Mouse (Mus musculus): ENCODE measurements around the gene Ranbp6. TPM values are rescaled to one million over a fixed set of nuclear protein-coding genes. Genes with fewer than 3 reads are reported as not detected.

Ranbp6 gene
- polyA plus RNA-seq, 1 experiment: 1.7 TPM

DNA sequence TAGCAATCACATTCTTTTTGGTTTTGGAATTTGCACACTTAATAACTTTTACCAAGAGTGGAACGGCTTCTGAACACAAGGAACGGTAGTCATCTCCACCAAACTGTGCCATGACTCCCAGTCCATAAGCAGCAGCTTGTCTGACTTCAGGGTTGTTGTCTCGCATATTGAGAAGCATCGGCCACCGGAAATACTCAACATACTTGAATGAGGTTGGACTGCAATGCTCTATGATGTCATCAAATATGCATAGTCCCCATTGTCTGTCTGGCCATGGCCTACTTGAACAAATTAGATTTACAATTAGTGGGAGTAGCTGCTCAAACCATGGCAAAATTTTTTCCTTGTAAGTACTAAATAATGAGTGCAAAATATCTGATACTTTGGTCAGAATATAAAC is 2.8 kb downstream of the Ranbp6 start:
- Histone ChIP-seq H3K27me3 (ENCODE audit: control insufficient read depth, insufficient read depth, low read length) (no peaks in the 10 kb centered on the region), H3K4me1 (ENCODE audit: control insufficient read depth, insufficient read depth, insufficient read length) (no peaks in the 10 kb centered on the region; the same call in none of the 2 replicates), H3K4me3 (ENCODE audit: extremely low read depth, insufficient read depth, insufficient read length) (no peak overlapping the region), H3K36me3 (ENCODE audit: control insufficient read depth, insufficient read depth, low read length) (no peaks in the 10 kb centered on the region; the same call in 1 of the 2 replicates), H3K27ac (ENCODE audit: insufficient read depth, low read length) (no peak overlapping the region)
- no peak for DNase-seq (ENCODE audit: low read depth in 1 of 2, low spot score in 2 of 2)
- TF ChIP-seq POLR2A (IDR thresholded peaks at IDR 0.05; ENCODE audit: low read depth, low read length) (no peak), CTCF (IDR thresholded peaks at IDR 0.05; ENCODE audit: extremely low read depth, insufficient read depth, insufficient read length, insufficient replicate concordance) (no peak)
- 95% methylated on average over 5 of the region's 5 CpGs for WGBS

DNA sequence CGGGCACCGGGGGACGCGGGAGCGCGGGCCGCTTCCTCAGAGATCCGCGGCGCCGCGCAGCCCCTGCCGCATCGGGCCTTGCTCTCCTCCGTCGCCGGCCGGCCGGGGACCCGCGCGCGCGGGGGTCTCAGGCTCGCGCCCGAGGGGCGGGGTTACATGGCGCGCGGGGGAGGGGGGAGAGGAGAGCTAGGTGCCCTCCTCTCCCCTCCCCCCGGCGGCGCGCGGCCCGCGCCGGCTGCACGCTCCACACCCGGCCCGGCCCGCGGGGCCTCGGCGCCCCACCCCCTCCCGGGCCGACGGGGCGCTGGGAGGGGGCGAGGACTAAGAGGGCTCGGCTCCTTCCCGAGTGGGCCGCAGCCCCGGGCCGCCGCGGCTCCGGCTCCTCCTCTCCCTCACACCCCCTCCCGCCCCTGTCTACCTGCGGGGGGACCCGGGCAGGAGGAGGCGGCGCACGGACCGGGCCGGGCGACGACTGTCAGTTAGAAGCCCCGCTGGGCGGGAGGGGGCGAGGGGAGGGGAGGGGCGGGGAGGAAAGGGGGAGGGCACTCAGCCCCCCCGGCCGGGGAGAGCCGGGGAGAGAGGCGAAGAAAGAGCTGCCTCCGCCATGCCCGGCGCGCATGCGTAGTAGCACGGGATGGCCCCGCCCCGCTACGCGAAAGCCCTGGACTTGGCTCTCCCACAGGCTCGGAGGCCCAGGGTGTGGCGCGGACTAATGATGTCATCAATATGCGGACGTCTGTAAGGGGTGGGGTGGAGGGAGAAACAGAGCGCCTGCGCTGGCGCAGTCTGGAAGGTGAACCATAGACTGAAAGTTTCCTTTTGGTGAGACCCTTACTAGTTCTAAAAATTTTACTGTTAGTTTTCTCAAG is 6.6 kb downstream of the Ranbp6 start, which contains the start of gene 9930021J03Rik:
Gene 9930021J03Rik (minus strand): TSS at position 73 of the 869 bp plus-strand sequence.
- 1% methylated on average over 42 of the region's 95 CpGs for WGBS
- Histone ChIP-seq H3K27me3 (ENCODE audit: control insufficient read depth, insufficient read depth, low read length) (no peaks in the 10 kb centered on the region), H3K4me3 (ENCODE audit: extremely low read depth, insufficient read depth, insufficient read length) (peak within 1 kb of the TSS; percentile 69), H3K27ac (ENCODE audit: insufficient read depth, low read length) (peak within 1 kb of the TSS; percentile 85), H3K36me3 (ENCODE audit: control insufficient read depth, insufficient read depth, low read length) (no peaks in the 10 kb centered on the region; the same call in 1 of the 2 replicates), H3K4me1 (ENCODE audit: control insufficient read depth, insufficient read depth, insufficient read length) (peaks cover 3% of the 10 kb centered on the region)
- TF ChIP-seq POLR2A (IDR thresholded peaks at IDR 0.05; ENCODE audit: low read depth, low read length): 0 out of 2 replicates have a peak, but pooled peaks have one; percentile 8
- no peak for TF ChIP-seq CTCF (IDR thresholded peaks at IDR 0.05; ENCODE audit: extremely low read depth, insufficient read depth, insufficient read length, insufficient replicate concordance)
- peak; percentile 97 to 98 for DNase-seq (ENCODE audit: low read depth in 1 of 2, low spot score in 2 of 2)

DNA sequence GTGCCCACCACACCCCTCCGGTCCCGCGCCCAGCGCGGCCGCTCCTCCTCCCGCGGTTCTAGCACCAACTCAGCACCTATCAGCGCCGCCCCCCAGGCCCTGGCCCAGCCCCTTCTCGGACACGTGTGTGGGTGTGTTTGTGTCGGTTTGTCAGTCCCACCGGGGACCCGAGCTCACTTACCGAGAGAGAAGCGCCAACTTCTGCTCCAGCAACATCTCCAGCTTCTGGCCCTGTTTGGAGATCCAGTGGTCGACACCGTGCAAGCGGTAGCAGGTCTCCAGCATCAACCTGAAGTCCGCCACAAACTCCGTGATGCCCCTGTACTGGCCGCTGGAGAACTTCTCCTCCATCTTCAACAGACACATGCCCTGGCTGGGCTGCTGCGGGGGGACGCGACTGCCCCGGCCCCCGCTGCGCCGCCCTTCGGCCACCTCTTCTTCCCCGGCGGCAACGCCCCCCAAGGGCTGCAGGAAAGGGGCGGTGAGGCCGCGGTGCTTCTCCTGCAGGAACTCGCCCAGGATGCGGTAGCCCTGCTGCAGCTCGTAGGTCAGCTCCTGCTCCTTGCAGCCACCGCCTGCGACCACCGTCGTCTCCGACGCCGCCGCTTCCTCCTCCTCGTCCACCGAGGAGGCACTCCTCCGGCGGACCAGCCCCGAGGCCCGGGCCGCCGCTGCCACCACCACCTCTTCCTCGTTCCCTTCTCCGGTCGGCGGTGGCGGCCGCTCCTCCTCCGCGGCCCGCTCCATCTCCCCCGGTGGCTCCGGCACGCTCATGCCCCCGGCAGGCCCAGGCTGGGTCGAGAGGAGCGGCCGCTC is 7.5 kb downstream of the Ranbp6 start:
- TF ChIP-seq CTCF (IDR thresholded peaks at IDR 0.05; ENCODE audit: extremely low read depth, insufficient read depth, insufficient read length, insufficient replicate concordance) (no peak), POLR2A (IDR thresholded peaks at IDR 0.05; ENCODE audit: low read depth, low read length) (peak; percentile 12; the same call in 1 of the 2 replicates)
- WGBS: under 1% methylated on average over 71 of the region's 72 CpGs
- no peaks in the 10 kb centered on the region for H3K27me3 ChIP-seq (ENCODE audit: control insufficient read depth, insufficient read depth, low read length)
- peaks cover 3% of the 10 kb centered on the region for H3K4me1 ChIP-seq (ENCODE audit: control insufficient read depth, insufficient read depth, insufficient read length)
- H3K4me3 ChIP-seq (ENCODE audit: extremely low read depth, insufficient read depth, insufficient read length): peak overlapping the region; percentile 69
- no peaks in the 10 kb centered on the region; the same call in 1 of the 2 replicates for H3K36me3 ChIP-seq (ENCODE audit: control insufficient read depth, insufficient read depth, low read length)
- DNase-seq (ENCODE audit: low read depth in 1 of 2, low spot score in 2 of 2): peak; percentile 49 to 66
- H3K27ac ChIP-seq (ENCODE audit: insufficient read depth, low read length): peak overlapping the region; percentile 85

DNA sequence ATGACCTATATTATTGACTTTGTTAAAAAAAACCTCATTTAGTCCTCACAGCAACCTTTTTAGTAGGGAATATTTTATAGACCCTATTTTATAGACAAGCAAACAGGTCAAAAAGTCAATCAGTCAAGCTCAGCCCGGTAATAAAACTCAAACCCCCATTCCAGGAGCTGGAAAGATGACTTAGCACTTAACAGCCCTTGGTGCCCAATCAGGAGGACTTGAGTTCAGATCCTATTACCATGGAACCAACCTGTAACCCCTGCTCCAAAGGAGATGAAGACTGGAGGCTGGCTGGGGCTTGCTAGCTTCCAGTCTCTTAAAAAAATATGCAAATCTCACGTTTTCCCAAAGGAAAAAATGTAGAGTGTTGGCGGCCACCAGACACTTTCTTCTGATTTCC is 8.8 kb downstream of the Ranbp6 start:
- WGBS: 55% methylated on average over 3 of the region's 3 CpGs
- Histone ChIP-seq H3K36me3 (ENCODE audit: control insufficient read depth, insufficient read depth, low read length) (no peaks in the 10 kb centered on the region), H3K4me3 (ENCODE audit: extremely low read depth, insufficient read depth, insufficient read length) (no peak overlapping the region; the same call in 1 of the 2 replicates), H3K4me1 (ENCODE audit: control insufficient read depth, insufficient read depth, insufficient read length) (peaks cover 5% of the 10 kb centered on the region), H3K27ac (ENCODE audit: insufficient read depth, low read length) (no peak overlapping the region), H3K27me3 (ENCODE audit: control insufficient read depth, insufficient read depth, low read length) (no peaks in the 10 kb centered on the region)
- no peak for DNase-seq (ENCODE audit: low read depth in 1 of 2, low spot score in 2 of 2)
- no peak for TF ChIP-seq POLR2A (IDR thresholded peaks at IDR 0.05; ENCODE audit: low read depth, low read length)
- no peak for TF ChIP-seq CTCF (IDR thresholded peaks at IDR 0.05; ENCODE audit: extremely low read depth, insufficient read depth, insufficient read length, insufficient replicate concordance)

DNA sequence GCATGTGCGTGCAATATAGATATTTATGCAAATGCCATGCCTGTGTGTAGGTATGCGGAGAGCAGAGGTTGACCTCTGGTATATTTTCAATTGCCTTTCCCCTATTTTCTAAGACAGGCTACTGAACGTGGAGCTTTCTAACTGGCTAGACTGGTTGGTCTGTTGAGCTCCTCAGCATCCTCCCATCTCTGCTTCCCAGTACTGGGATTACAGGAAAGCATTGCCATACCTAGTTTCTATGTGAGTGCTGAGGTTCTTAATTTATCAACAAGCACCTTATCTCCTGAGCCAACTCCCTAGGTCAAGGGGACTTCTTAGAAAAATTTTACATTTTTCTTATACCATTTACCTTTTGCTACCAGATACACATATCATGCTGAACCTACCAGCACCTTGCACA is 15.4 kb downstream of the Ranbp6 start:
- H3K4me1 ChIP-seq (ENCODE audit: control insufficient read depth, insufficient read depth, insufficient read length): peaks cover 1% of the 10 kb centered on the region; the same call in 1 of the 2 replicates
- no peak for DNase-seq (ENCODE audit: low read depth in 1 of 2, low spot score in 2 of 2)
- no peak overlapping the region for H3K27ac ChIP-seq (ENCODE audit: insufficient read depth, low read length)
- no peak overlapping the region for H3K4me3 ChIP-seq (ENCODE audit: extremely low read depth, insufficient read depth, insufficient read length)
- 90% methylated on average over 3 of the region's 3 CpGs for WGBS
- TF ChIP-seq CTCF (IDR thresholded peaks at IDR 0.05; ENCODE audit: extremely low read depth, insufficient read depth, insufficient read length, insufficient replicate concordance) (no peak), POLR2A (IDR thresholded peaks at IDR 0.05; ENCODE audit: low read depth, low read length) (no peak)
- H3K36me3 ChIP-seq (ENCODE audit: control insufficient read depth, insufficient read depth, low read length): no peaks in the 10 kb centered on the region
- no peaks in the 10 kb centered on the region for H3K27me3 ChIP-seq (ENCODE audit: control insufficient read depth, insufficient read depth, low read length)

DNA sequence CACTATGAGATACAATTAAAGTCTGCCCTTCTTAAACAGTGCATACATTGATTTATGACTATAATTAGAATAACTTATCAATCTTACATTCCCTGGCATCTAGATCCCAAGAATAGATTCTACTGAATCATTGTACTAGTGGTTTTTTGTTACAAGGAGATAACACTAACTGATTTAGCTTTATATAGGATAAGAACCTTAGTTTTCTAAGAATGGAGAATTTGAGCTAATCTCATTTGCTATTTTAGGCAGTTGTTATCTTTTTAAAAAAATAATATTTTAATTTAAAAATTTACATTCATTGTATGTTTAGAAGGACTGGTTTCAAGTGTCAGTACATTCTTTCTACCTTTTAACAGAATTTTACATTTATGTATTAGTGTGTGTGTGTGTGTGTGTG is 24.8 kb downstream of the Ranbp6 start:
- DNase-seq (ENCODE audit: low read depth in 1 of 2, low spot score in 2 of 2): no peak
- no peaks in the 10 kb centered on the region for H3K27me3 ChIP-seq (ENCODE audit: control insufficient read depth, insufficient read depth, low read length)
- peaks cover 2% of the 10 kb centered on the region; the same call in 1 of the 2 replicates for H3K36me3 ChIP-seq (ENCODE audit: control insufficient read depth, insufficient read depth, low read length)
- H3K27ac ChIP-seq (ENCODE audit: insufficient read depth, low read length): no peak overlapping the region
- no peak overlapping the region for H3K4me3 ChIP-seq (ENCODE audit: extremely low read depth, insufficient read depth, insufficient read length)
- TF ChIP-seq POLR2A (IDR thresholded peaks at IDR 0.05; ENCODE audit: low read depth, low read length) (no peak), CTCF (IDR thresholded peaks at IDR 0.05; ENCODE audit: extremely low read depth, insufficient read depth, insufficient read length, insufficient replicate concordance) (no peak)
- no peaks in the 10 kb centered on the region for H3K4me1 ChIP-seq (ENCODE audit: control insufficient read depth, insufficient read depth, insufficient read length)

Measured in spleen, adult 2 months (tissue).